Mouse (Mus musculus) frontal cortex, postnatal 10 days (tissue): Measurements from ENCODE around the gene Cenpu.

ENCODE experiments used
- DNase-seq, 2 experiments: peaks; one replicate each; pipeline ENCODE4 v3.0.0; 2022; ENCODE audit warnings: low spot score in 2 of 2, mixed read lengths in 1 of 2

Cenpu gene

GRCm38 (mm10) chr8:46551615-46552440 is at the start of gene Cenpu:
Gene Cenpu (plus strand): TSS chr8:46552028.
- DNase-seq = peak; percentile 99

- DNase-seq = no peak
Observed at GRCm38 (mm10) chr8:46502333-46503071, 49.3 kb upstream of the Cenpu start.

GRCm38 (mm10) chr8:46503072-46503695 is 48.6 kb upstream of the Cenpu start:
- no peak for DNase-seq

- DNase-seq = no peak
Observed at GRCm38 (mm10) chr8:46504196-46504595, 47.6 kb upstream of the Cenpu start.

GRCm38 (mm10) chr8:46508488-46509395 is 43.1 kb upstream of the Cenpu start:
- no peak for DNase-seq

- DNase-seq = no peak
Observed at GRCm38 (mm10) chr8:46509474-46509873, 42.4 kb upstream of the Cenpu start.

GRCm38 (mm10) chr8:46511336-46511735 is 40.5 kb upstream of the Cenpu start:
- DNase-seq = no peak

GRCm38 (mm10) chr8:46512538-46512937 is 39.3 kb upstream of the Cenpu start:
- no peak for DNase-seq

- no peak for DNase-seq
Observed at GRCm38 (mm10) chr8:46514027-46514426, 37.8 kb upstream of the Cenpu start.

GRCm38 (mm10) chr8:46520667-46521066 is 31.2 kb upstream of the Cenpu start:
- DNase-seq = no peak

GRCm38 (mm10) chr8:46526098-46526497 is 25.7 kb upstream of the Cenpu start:
- DNase-seq = no peak

GRCm38 (mm10) chr8:46526821-46527220 is 25.0 kb upstream of the Cenpu start:
- no peak for DNase-seq

GRCm38 (mm10) chr8:46529508-46529907 is 22.3 kb upstream of the Cenpu start:
- DNase-seq = no peak

- DNase-seq = no peak
Observed at GRCm38 (mm10) chr8:46530541-46530940, 21.3 kb upstream of the Cenpu start.

- no peak for DNase-seq
Observed at GRCm38 (mm10) chr8:46533926-46534325, 17.9 kb upstream of the Cenpu start.

GRCm38 (mm10) chr8:46539701-46540100 is 12.1 kb upstream of the Cenpu start:
- DNase-seq = peak in 1 of 2 experiments; percentile 21

- DNase-seq = no peak
Observed at GRCm38 (mm10) chr8:46543191-46543590, 8.6 kb upstream of the Cenpu start.

GRCm38 (mm10) chr8:46543662-46544061 is 8.2 kb upstream of the Cenpu start:
- DNase-seq = no peak

- DNase-seq = no peak
Observed at GRCm38 (mm10) chr8:46545854-46546253, 6.0 kb upstream of the Cenpu start.

GRCm38 (mm10) chr8:46546431-46547176 is 5.2 kb upstream of the Cenpu start:
- no peak for DNase-seq

GRCm38 (mm10) chr8:46547245-46547644 is 4.6 kb upstream of the Cenpu start:
- no peak for DNase-seq
